ENCODE assay signal across 10 mouse cellular contexts in genomic region chr9:114614176-114614953, GRCm38 (mm10). TPM values are rescaled to one million over a fixed set of nuclear protein-coding genes. Genes with fewer than 3 reads are reported as not detected.
DNase-seq lines count a peak whose midpoint lies in the region; ATAC-seq lines count a peak whose summit lies in the region.
"Had no signal": no experiment of that assay in that cellular context is flagged by ENCODE, and none has a peak within 500 bp of the region (broad histone marks: within the 10 kb centered on the region; RNA-seq: fewer than 3 reads in every experiment).

No protein-coding gene starts in this region.

- no peak overlapping the region for H3K4me3 ChIP-seq in hindbrain, embryonic 11.5 days (ENCODE audit: low read depth, low read length)
- H3K4me3 ChIP-seq in hindbrain, embryonic 16.5 days (ENCODE audit: low read length) = no peak overlapping the region
- no peak overlapping the region for H3K4me3 ChIP-seq in midbrain, embryonic 11.5 days (ENCODE audit: low read depth, low read length)
- no peak overlapping the region for H3K4me3 ChIP-seq in midbrain, embryonic 10.5 days

- H3K9ac ChIP-seq in hindbrain, embryonic 11.5 days (ENCODE audit: low read depth, low read length) = no peak overlapping the region
- H3K9ac ChIP-seq in hindbrain, embryonic 16.5 days (ENCODE audit: low read depth, low read length) = no peak overlapping the region
- H3K9ac ChIP-seq in midbrain, embryonic 11.5 days (ENCODE audit: low read length) = no peak overlapping the region

- 88% methylated on average over 9 of the region's 9 CpGs for WGBS in hindbrain, embryonic 11.5 days
- WGBS in hindbrain, embryonic 16.5 days = 87% methylated on average over 9 of the region's 9 CpGs
- WGBS in midbrain, embryonic 11.5 days = 85% methylated on average over 9 of the region's 9 CpGs
- WGBS in midbrain, embryonic 10.5 days = 85% methylated on average over 9 of the region's 9 CpGs

- H3K27me3 ChIP-seq in hindbrain, embryonic 11.5 days (ENCODE audit: control insufficient read depth, insufficient read depth, low read length) = no peaks in the 10 kb centered on the region
- H3K27me3 ChIP-seq in hindbrain, embryonic 16.5 days (replicated peaks; ENCODE audit: control insufficient read depth, insufficient read depth, low read length) = no peaks in the 10 kb centered on the region
- no peaks in the 10 kb centered on the region for H3K27me3 ChIP-seq in midbrain, embryonic 11.5 days (ENCODE audit: control insufficient read depth, insufficient read depth, low read length)
- no peaks in the 10 kb centered on the region for H3K27me3 ChIP-seq in midbrain, embryonic 10.5 days (ENCODE audit: low read depth, poor library complexity, severe bottlenecking)

- peak; percentile 6 for DNase-seq in hindbrain, embryonic 11.5 days (ENCODE audit: low spot score)
- DNase-seq in midbrain, embryonic 11.5 days (ENCODE audit: low spot score, missing footprints) = peak; percentile 86
- DNase-seq in midbrain, embryonic 10.5 days (ENCODE audit: low spot score) = no peak
- DNase-seq in T-cell, adult 2 months (ENCODE audit: low spot score) = peak; percentile 39
- DNase-seq in thymus, postnatal 0 days (ENCODE audit: low spot score) = peak; percentile 49
- DNase-seq in kidney, adult 8-10 months = no peak
- DNase-seq: cerebellum, adult 2 months; heart, postnatal 4 days had no signal

- no peak for ATAC-seq in hindbrain, embryonic 11.5 days (ENCODE audit: low FRiP score)
- no peak for ATAC-seq in hindbrain, embryonic 16.5 days
- no peak for ATAC-seq in midbrain, embryonic 11.5 days (ENCODE audit: low FRiP score)
- no peak for ATAC-seq in megakaryocyte, adult 5-6 weeks (ENCODE audit: poor library complexity, severe bottlenecking)

- no peaks in the 10 kb centered on the region for H3K4me1 ChIP-seq in hindbrain, embryonic 11.5 days (replicated peaks; ENCODE audit: control insufficient read depth, insufficient read depth, low read length)
- H3K4me1 ChIP-seq in hindbrain, embryonic 16.5 days (ENCODE audit: control insufficient read depth, insufficient read depth, low read depth, low read length) = no peaks in the 10 kb centered on the region
- H3K4me1 ChIP-seq in midbrain, embryonic 11.5 days (ENCODE audit: control insufficient read depth, insufficient read depth, low read length) = no peaks in the 10 kb centered on the region
- no peaks in the 10 kb centered on the region for H3K4me1 ChIP-seq in midbrain, embryonic 10.5 days

- H3K9me3 ChIP-seq in hindbrain, embryonic 11.5 days (ENCODE audit: control insufficient read depth, low read length) = no peaks in the 10 kb centered on the region
- H3K9me3 ChIP-seq in hindbrain, embryonic 16.5 days (ENCODE audit: control insufficient read depth, low read length) = no peaks in the 10 kb centered on the region
- no peaks in the 10 kb centered on the region for H3K9me3 ChIP-seq in midbrain, embryonic 11.5 days (ENCODE audit: control insufficient read depth, low read length)
- H3K9me3 ChIP-seq in midbrain, embryonic 10.5 days (replicated peaks) = no peaks in the 10 kb centered on the region

- H3K4me2 ChIP-seq in hindbrain, embryonic 11.5 days (replicated peaks; ENCODE audit: low read depth, low read length) = no peak overlapping the region
- no peak overlapping the region for H3K4me2 ChIP-seq in hindbrain, embryonic 16.5 days (ENCODE audit: low read length)
- no peak overlapping the region for H3K4me2 ChIP-seq in midbrain, embryonic 11.5 days

- no peak overlapping the region for H3K27ac ChIP-seq in hindbrain, embryonic 11.5 days (ENCODE audit: low read depth, low read length)
- H3K27ac ChIP-seq in hindbrain, embryonic 16.5 days (ENCODE audit: low read depth, low read length) = no peak overlapping the region
- H3K27ac ChIP-seq in midbrain, embryonic 11.5 days (ENCODE audit: low read depth, low read length) = no peak overlapping the region
- no peak overlapping the region for H3K27ac ChIP-seq in midbrain, embryonic 10.5 days (replicated peaks)

- peaks cover 9% of the 10 kb centered on the region; the same call in 1 of the 2 replicates for H3K36me3 ChIP-seq in hindbrain, embryonic 11.5 days (ENCODE audit: control insufficient read depth, insufficient read depth, low read length)
- H3K36me3 ChIP-seq in hindbrain, embryonic 16.5 days (ENCODE audit: control insufficient read depth, insufficient read depth, low read length) = peaks cover 51% of the 10 kb centered on the region
- peaks cover 11% of the 10 kb centered on the region for H3K36me3 ChIP-seq in midbrain, embryonic 11.5 days (ENCODE audit: control insufficient read depth, insufficient read depth, low read length)
- peaks cover 92% of the 10 kb centered on the region for H3K36me3 ChIP-seq in midbrain, embryonic 10.5 days

RNA-seq across cellular contexts. Expression of gene Cnot10, which starts 25.6 kb away (rescaled TPM):
- polyA plus RNA-seq in hindbrain, embryonic 11.5 days (2014; fragmentation: Nextera tagmentation; extraction: Ambion mirVana) = 60.7 and 64.2 TPM in 2 replicates
- polyA plus RNA-seq in hindbrain, embryonic 16.5 days (2015; fragmentation: Nextera tagmentation; extraction: Ambion mirVana) = 52.1 and 57.1 TPM in 2 replicates
- 67.4 and 69.3 TPM in 2 replicates for polyA plus RNA-seq in midbrain, embryonic 11.5 days (2014; fragmentation: Nextera tagmentation; extraction: Ambion mirVana)
- polyA plus RNA-seq in midbrain, embryonic 10.5 days (2016; fragmentation: Nextera tagmentation; extraction: Ambion mirVana) = 71.9 and 72.7 TPM in 2 replicates
- 61.8 and 64.1 TPM in 2 replicates for polyA plus RNA-seq in thymus, postnatal 0 days (2015; fragmentation: Nextera tagmentation; extraction: Ambion mirVana)
- total RNA-seq in megakaryocyte, adult 5-6 weeks (2015) = 14.3 and 14.7 TPM in 2 replicates
- total RNA-seq in megakaryocyte, adult 5-6 weeks (2017) = 26.8 and 33.3 TPM in 2 replicates

RNA-seq across cellular contexts. Expression of gene Trim71, which starts 50.2 kb away (rescaled TPM):
- 1.9 and 2.7 TPM in 2 replicates for polyA plus RNA-seq in hindbrain, embryonic 11.5 days (2014; fragmentation: Nextera tagmentation; extraction: Ambion mirVana)
- polyA plus RNA-seq in hindbrain, embryonic 16.5 days (2015; fragmentation: Nextera tagmentation; extraction: Ambion mirVana) = 0.14 and 0.24 TPM in 2 replicates
- polyA plus RNA-seq in midbrain, embryonic 11.5 days (2014; fragmentation: Nextera tagmentation; extraction: Ambion mirVana) = 1.6 and 2.2 TPM in 2 replicates
- polyA plus RNA-seq in midbrain, embryonic 10.5 days (2016; fragmentation: Nextera tagmentation; extraction: Ambion mirVana) = 4.3 and 6.8 TPM in 2 replicates
- 0.01 and 0.03 TPM in 2 replicates for polyA plus RNA-seq in thymus, postnatal 0 days (2015; fragmentation: Nextera tagmentation; extraction: Ambion mirVana)
- not detected in 2 replicates for total RNA-seq in megakaryocyte, adult 5-6 weeks (2015)
- not detected in 2 replicates for total RNA-seq in megakaryocyte, adult 5-6 weeks (2017)
- total RNA-seq: heart, postnatal 4 days had no signal

Comparison
In these comparisons a context has a peak if more than half of its experiments do, and no peak if none do; other contexts are left out.
1. DNase-seq: peak in hindbrain, embryonic 11.5 days (single experiment), midbrain, embryonic 11.5 days (single experiment), T-cell, adult 2 months (single experiment) and thymus, postnatal 0 days (single experiment); none in midbrain, embryonic 10.5 days (single experiment) and kidney, adult 8-10 months (0 of 2).